Mouse (Mus musculus): ENCODE results near the gene Insrr. TPM values are rescaled to one million over a fixed set of nuclear protein-coding genes. Genes with fewer than 3 reads are reported as not detected.
A peak's percentile ranks its signal among the peaks of the same experiment; 100 is the strongest.
"Not testable (repeated sequence)": the region's sequence is repeated elsewhere in the genome, so short reads cannot be mapped to it uniquely, and the experiment has no call there.

Gene Insrr
- polyA plus RNA-seq, 1 experiment from 2014 or later: 0.05 TPM

- DNase-seq (peak; percentile 84), ATAC-seq (ENCODE audit: insufficient read depth) (peak; percentile 36; the same call in 1 of the 2 replicates)
- Histone ChIP-seq H3K27me3 (ENCODE audit: insufficient read depth, low read length) (no peaks in the 10 kb centered on the region), H3K4me3 (ENCODE audit: low read depth, low read length) (no peak overlapping the region), H3K27ac (ENCODE audit: low read depth) (no peak overlapping the region), H3K4me2 (no peak overlapping the region), H3K9ac (no peak overlapping the region), H3K36me3 (ENCODE audit: insufficient read depth) (peaks cover 76% of the 10 kb centered on the region), H3K9me3 (ENCODE audit: low read depth, low read length) (no peaks in the 10 kb centered on the region), H3K4me1 (ENCODE audit: insufficient read depth) (no peaks in the 10 kb centered on the region)
- WGBS: 27% methylated on average over 3 of the region's 3 CpGs
- TF ChIP-seq CTCF (IDR thresholded peaks at IDR 0.05; ENCODE audit: low read depth): peak; percentile 86
These were observed 63.1 kb downstream of the Insrr start for GRCm38 (mm10) chr3:87859813-87860212.

- ATAC-seq (ENCODE audit: insufficient read depth); DNase-seq; H3K9me3 ChIP-seq (ENCODE audit: low read depth, low read length); H3K4me1 ChIP-seq (ENCODE audit: insufficient read depth); H3K4me3 ChIP-seq (ENCODE audit: low read depth, low read length); H3K9ac ChIP-seq; H3K27me3 ChIP-seq (ENCODE audit: insufficient read depth, low read length); H3K4me2 ChIP-seq; H3K27ac ChIP-seq (ENCODE audit: low read depth): not testable (repeated sequence)
- WGBS: 88% methylated on average over 4 of the region's 4 CpGs
- H3K36me3 ChIP-seq (ENCODE audit: insufficient read depth): peaks cover 92% of the 10 kb centered on the region
These were observed 67.4 kb downstream of the Insrr start for GRCm38 (mm10) chr3:87864111-87864510.

Other genes starting within 250 kb of the Insrr start
- gene Arhgef11, start 179.4 kb upstream of the Insrr start, polyA plus RNA-seq (2014; fragmentation: Nextera tagmentation; extraction: Ambion mirVana): 17.1 and 18.8 TPM in 2 replicates
- 0.63 and 0.77 TPM in 2 replicates for gene Lrrc71, start 48.3 kb upstream of the Insrr start, polyA plus RNA-seq (2014; fragmentation: Nextera tagmentation; extraction: Ambion mirVana)
- gene Ntrk1, start 1.8 kb upstream of the Insrr start, polyA plus RNA-seq (2014; fragmentation: Nextera tagmentation; extraction: Ambion mirVana): 0.22 and 0.39 TPM in 2 replicates
- 30.2 and 31.7 TPM in 2 replicates for gene Pear1, start 27.4 kb downstream of the Insrr start, polyA plus RNA-seq (2014; fragmentation: Nextera tagmentation; extraction: Ambion mirVana)
- 0.09 TPM in 2 replicates for gene Sh2d2a, start 49.8 kb downstream of the Insrr start, polyA plus RNA-seq (2014; fragmentation: Nextera tagmentation; extraction: Ambion mirVana)
- 13.4 and 14.2 TPM in 2 replicates for gene Prcc, start 88.7 kb downstream of the Insrr start, polyA plus RNA-seq (2014; fragmentation: Nextera tagmentation; extraction: Ambion mirVana)
- gene Hdgf, start 109.4 kb downstream of the Insrr start, polyA plus RNA-seq (2014; fragmentation: Nextera tagmentation; extraction: Ambion mirVana): 287 and 288 TPM in 2 replicates
- gene Mrpl24, start 122.6 kb downstream of the Insrr start, polyA plus RNA-seq (2014; fragmentation: Nextera tagmentation; extraction: Ambion mirVana): 64.8 and 65.5 TPM in 2 replicates
- 44.0 and 50.5 TPM in 2 replicates for gene Isg20l2, start 133.4 kb downstream of the Insrr start, polyA plus RNA-seq (2014; fragmentation: Nextera tagmentation; extraction: Ambion mirVana)
- 16.4 and 19.6 TPM in 2 replicates for gene Rrnad1, start 133.8 kb downstream of the Insrr start, polyA plus RNA-seq (2014; fragmentation: Nextera tagmentation; extraction: Ambion mirVana)
- 7.7 and 10.3 TPM in 2 replicates for gene Crabp2, start 151.7 kb downstream of the Insrr start, polyA plus RNA-seq (2014; fragmentation: Nextera tagmentation; extraction: Ambion mirVana)
- gene Nes, start 174.1 kb downstream of the Insrr start, polyA plus RNA-seq (2014; fragmentation: Nextera tagmentation; extraction: Ambion mirVana): 24.6 and 27.1 TPM in 2 replicates
- gene Bcan, start 203.3 kb downstream of the Insrr start, polyA plus RNA-seq (2014; fragmentation: Nextera tagmentation; extraction: Ambion mirVana): not detected in 2 replicates
- not detected in 2 replicates for gene Hapln2, start 230.6 kb downstream of the Insrr start, polyA plus RNA-seq (2014; fragmentation: Nextera tagmentation; extraction: Ambion mirVana)
- 35.8 and 40.6 TPM in 2 replicates for gene Gpatch4, start 246.2 kb downstream of the Insrr start, polyA plus RNA-seq (2014; fragmentation: Nextera tagmentation; extraction: Ambion mirVana)

All from lung, embryonic 14.5 days (tissue).